Mouse (Mus musculus) adrenal gland, adult 10 weeks (tissue): ENCODE measurements around the gene Eral1. TPM values are rescaled to one million over a fixed set of nuclear protein-coding genes. Genes with fewer than 3 reads are reported as not detected.

Experiments
- polyA plus RNA-seq: library from polyadenylated mRNA; stranded (reverse); fragments of 350-450 nt; fragmentation: Illumina TruSeq; extraction: RNeasy Lipid Tissue Mini Kit (QIAGEN cat#74804); gene quantifications from one replicate; pipeline ENCODE4 v1.2.3, GENCODE M21; 2014; ENCODE audit warnings: low read depth, low replicate concordance

The Eral1 gene
- polyA plus RNA-seq: 12.8 TPM

DNA sequence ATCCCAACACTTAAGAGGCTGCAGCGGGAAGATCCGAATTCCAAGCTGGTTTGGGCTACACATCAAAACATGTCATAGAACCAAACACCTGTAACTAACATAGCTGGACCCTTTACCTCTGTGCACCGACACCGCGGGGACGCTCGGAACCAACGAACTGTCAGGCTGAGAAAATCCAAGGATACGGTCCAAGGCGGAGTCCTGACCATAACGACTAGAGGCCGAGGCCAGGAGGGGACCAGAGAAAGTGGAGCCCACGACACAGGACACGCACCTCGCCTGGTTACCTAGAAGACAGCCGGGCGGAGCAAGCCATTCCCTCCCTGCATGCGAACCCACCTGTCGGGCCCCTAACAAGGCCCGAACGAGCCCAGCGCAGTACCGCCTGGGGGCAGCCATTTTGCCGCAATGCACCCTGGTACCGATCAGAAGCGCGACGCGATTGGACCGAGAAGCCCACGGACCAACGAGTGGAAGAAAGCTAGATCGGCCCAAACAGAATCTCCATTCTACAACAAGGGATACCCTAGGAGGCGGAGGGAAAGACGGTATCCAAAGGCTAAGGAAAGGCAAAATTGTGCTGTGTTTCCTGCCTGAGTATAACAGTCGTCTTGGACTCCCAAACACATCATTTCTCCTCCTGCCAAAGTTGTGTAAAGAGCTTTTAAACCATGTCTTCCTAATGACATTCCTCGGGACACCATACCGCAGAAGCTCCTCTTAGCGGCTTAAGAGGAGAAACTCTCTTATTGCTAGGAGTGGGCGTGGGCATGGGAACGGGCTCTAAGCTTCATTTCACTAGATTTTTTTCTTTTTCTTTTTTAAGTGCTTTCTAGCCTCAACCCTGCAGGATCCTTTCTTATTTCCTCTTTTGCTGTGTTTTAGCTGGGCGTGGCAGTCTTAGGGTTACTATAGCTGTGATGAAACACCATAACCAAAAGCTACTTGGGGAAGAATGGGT, at the start of gene Eral1:
TSS of gene Eral1 (minus strand) at position 423 of the 961 bp plus-strand sequence.

DNA sequence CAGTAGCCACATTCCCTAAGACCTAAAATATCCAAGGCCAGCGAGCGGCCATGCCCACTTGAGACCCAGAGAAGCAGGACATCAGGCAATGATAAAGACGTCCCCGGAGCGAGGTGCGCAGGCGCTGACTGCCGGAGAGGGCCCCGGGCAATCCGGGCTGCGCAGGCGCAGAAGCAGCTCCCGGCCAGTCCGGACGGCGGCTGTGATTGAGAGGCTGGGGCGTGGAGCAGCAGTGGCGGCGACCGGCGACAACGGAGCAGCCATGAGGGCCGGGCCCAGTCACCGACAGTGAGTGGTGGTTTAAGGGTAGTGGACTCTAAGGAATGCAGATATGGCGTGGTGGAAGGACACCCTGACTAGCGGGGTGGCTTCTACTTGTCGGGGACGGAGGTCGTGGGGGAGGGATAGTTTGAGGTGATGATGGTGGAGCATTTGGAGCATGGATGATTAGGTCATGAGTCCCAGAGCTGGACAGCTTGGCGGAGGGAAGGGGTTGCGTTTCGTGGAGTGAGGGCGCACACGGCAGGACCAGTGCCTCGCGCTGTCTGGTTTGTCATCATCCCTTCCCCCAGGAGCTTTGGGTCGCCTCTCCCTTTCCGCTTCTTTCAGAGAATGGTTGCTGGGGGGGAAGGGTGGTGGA, 14.4 kb upstream of the Eral1 start, which contains the start of gene Fam222b:
TSS of gene Fam222b (plus strand) at position 157 of the 640 bp plus-strand sequence.

DNA sequence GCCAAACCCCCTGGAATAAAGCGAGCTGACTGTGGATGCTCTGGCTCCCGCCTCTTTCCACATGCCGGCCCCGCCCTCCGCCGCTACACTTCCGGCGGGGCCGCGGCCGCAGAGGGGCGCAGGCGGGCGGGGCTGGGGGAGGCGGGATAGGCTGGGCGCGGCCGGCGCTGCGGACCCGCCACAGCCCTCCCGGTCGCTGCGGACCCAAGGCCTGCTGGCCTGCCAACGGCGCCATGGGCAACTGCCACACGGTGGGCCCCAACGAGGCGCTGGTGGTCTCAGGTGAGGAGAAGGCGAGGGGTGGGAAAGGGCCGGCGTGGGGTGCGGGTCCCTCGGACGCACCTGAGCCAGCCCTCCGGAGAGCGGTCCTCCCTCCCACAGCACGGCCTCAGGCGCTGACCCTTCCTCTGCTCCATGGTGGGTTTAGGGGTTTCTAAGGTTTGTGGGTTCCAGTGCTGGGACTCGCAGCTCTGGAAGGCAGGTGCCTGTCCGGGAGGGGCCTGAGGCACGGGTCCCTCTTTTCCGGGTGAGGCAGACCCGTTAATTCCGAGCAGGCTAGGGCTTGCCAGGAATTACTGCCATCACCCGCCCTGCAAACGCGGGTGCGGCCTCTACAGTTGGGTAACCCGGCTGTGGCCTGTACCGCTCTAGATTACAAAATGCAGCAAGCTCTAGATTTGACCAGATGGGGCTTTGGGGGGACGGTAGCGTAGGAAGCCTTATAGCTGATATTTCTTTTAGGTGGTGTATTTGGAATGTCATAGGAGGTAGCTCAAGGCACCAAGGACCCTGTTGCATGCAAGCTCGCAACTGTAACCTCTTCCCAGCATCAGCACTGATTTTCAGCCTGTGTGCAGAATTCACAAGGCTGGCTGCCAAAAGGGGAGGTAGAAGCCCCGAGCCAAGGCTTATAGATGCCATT, 42.1 kb downstream of the Eral1 start, which contains the start of gene Flot2:
TSS of gene Flot2 (plus strand) at position 101 of the 922 bp plus-strand sequence.

DNA sequence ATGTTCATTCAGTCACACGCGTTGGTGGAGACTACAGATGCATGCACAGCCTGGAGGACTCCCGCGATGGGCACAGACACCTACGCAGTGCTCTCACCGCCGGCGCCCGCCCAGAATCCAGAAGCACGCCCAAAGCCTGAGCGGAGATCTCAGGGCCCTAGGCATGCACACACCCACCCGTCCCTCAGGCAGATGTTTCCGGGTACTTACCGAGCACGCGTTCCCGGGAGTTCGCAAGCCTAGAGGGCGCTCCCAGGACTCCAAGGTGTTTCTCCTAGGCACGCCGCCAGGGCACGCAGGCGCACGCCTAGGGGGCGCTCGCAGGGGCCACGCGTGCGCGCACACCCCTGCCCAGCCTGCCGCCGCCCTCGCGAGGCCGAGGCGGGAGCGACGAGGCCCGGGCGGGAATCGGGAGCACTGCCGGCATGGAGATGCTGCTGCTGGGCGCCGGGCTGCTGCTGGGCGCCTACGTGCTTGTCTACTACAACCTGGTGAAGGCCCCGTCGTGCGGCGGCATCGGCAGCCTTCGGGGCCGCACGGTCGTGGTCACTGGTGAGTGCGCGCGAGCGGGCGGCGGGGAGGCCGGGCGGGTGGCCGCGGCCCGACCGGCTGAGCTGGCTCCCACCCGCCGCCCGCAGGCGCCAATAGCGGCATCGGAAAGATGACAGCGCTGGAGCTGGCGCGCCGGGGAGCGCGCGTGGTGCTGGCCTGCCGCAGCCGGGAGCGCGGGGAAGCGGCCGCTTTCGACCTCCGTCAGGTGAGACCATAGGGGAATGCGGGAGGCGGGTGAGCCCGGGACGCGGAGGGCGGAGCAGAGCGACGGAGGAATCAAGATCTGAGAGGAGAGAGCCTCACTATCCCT, 48.0 kb downstream of the Eral1 start, which contains the start of gene Dhrs13:
TSS of gene Dhrs13 (plus strand) at position 334 of the 862 bp plus-strand sequence.

Other genes with a start within 250 kb of the Eral1 start
- gene Pipox, start 186.3 kb downstream of the Eral1 start, polyA plus RNA-seq: 4.4 TPM
- not detected for gene Sez6, start 149.6 kb downstream of the Eral1 start, polyA plus RNA-seq
- 20.4 TPM for gene Phf12, start 97.6 kb downstream of the Eral1 start, polyA plus RNA-seq
- 9.0 TPM for gene Dhrs13, start 48.1 kb downstream of the Eral1 start, polyA plus RNA-seq
- 14.0 TPM for gene Flot2, start 42.5 kb downstream of the Eral1 start, polyA plus RNA-seq
- 12.1 TPM for gene Fam222b, start 14.3 kb upstream of the Eral1 start, polyA plus RNA-seq
- gene Traf4, start 85.2 kb upstream of the Eral1 start, polyA plus RNA-seq: 1.2 TPM
- gene Nek8, start 96.3 kb upstream of the Eral1 start, polyA plus RNA-seq: 4.7 TPM
- gene Tlcd1, start 96.3 kb upstream of the Eral1 start, polyA plus RNA-seq: 38.1 TPM
- gene Rpl23a, start 103.2 kb upstream of the Eral1 start, polyA plus RNA-seq: 709 TPM
- gene Rab34, start 108.0 kb upstream of the Eral1 start, polyA plus RNA-seq: 17.8 TPM
- gene Proca1, start 113.0 kb upstream of the Eral1 start, polyA plus RNA-seq: 28.4 TPM
- gene Sdf2, start 165.4 kb upstream of the Eral1 start, polyA plus RNA-seq: 49.5 TPM
- 24.0 TPM for gene Supt6, start 165.6 kb upstream of the Eral1 start, polyA plus RNA-seq
- gene 2610507B11Rik, start 181.4 kb upstream of the Eral1 start, polyA plus RNA-seq: 106 TPM
- gene BC030499, start 210.5 kb upstream of the Eral1 start, polyA plus RNA-seq: 0.58 TPM
- gene Spag5, start 221.1 kb upstream of the Eral1 start, polyA plus RNA-seq: 2.7 TPM
- gene Aldoc, start 242.6 kb upstream of the Eral1 start, polyA plus RNA-seq: 7.2 TPM
- gene Pigs, start 248.0 kb upstream of the Eral1 start, polyA plus RNA-seq: 5.2 TPM